Comparison of ENCODE assay signal across 7 mouse cellular contexts in the genomic region with DNA sequence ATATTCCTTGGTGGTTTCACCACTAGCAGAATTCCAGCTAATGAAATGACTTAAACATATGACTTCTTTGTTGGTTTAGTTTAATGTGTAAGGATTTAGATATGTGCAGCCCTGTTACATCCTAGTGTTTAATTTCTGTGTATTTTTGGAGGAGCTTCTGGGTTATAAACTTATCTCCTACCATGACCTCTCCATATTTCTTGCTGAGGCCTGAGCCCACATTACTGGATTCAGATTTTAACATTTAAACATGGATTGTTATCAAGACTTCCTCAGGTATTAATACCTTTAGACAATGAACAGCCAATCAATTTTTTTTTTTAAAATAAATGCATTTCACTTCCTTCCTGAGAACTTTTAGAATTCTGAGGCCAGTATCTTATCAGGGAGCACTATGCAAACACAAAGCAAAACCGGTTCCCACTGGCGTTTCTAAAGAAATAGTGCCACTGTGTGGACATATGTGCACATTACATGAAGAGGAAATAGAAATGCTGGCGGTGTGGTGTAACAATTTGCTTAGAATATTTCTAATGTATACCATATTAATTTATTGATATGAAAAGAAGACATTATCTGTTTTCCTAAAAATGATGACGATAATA.
DNase-seq lines count a peak whose midpoint lies in the region; ATAC-seq lines count a peak whose summit lies in the region.

No protein-coding gene starts in this region.

- no peaks in the 10 kb centered on the region for H3K36me3 ChIP-seq in intestine, embryonic 16.5 days (ENCODE audit: control insufficient read depth, insufficient read depth, low read length)

- H3K4me2 ChIP-seq in intestine, embryonic 16.5 days (ENCODE audit: low read depth, low read length): no peak overlapping the region

- H3K27me3 ChIP-seq in intestine, embryonic 16.5 days (replicated peaks; ENCODE audit: control insufficient read depth, insufficient read depth, low read length): no peaks in the 10 kb centered on the region

- H3K4me1 ChIP-seq in intestine, embryonic 16.5 days (ENCODE audit: control insufficient read depth, insufficient read depth, low read length): no peaks in the 10 kb centered on the region

- WGBS in intestine, embryonic 16.5 days: 3% methylated on average over 4 of the region's 4 CpGs

- H3K4me3 ChIP-seq in intestine, embryonic 16.5 days (ENCODE audit: low read length): no peak overlapping the region

- DNase-seq in right cerebral cortex, adult 18-20 months: peak; percentile 32
- no peak for DNase-seq in right cerebral cortex, postnatal 25 days
- peak; percentile 84 for DNase-seq in brain, adult 2 months (ENCODE audit: low read depth, low spot score)
- peak; percentile 37 for DNase-seq in embryo, embryonic 11.5 days (ENCODE audit: low read depth, low spot score)

- peak; percentile 86 for ATAC-seq in intestine, embryonic 16.5 days
- peak; percentile 89 for ATAC-seq in megakaryocyte-erythroid progenitor cell, adult 5-6 weeks (replicated peaks; ENCODE audit: low FRiP score, low TSS enrichment, poor library complexity, severe bottlenecking)
- no peak for ATAC-seq in inflammation-experienced regulatory T-cells, adult 6 months

- H3K9ac ChIP-seq in intestine, embryonic 16.5 days (ENCODE audit: low read depth, low read length): no peak overlapping the region

- no peak overlapping the region for H3K27ac ChIP-seq in intestine, embryonic 16.5 days (ENCODE audit: low read length)

- no peaks in the 10 kb centered on the region for H3K9me3 ChIP-seq in intestine, embryonic 16.5 days (ENCODE audit: control insufficient read depth, low read length)
